Mouse (Mus musculus): ENCODE results near the gene Ldlrad1. TPM values are rescaled to one million over a fixed set of nuclear protein-coding genes. Genes with fewer than 3 reads are reported as not detected.
A peak's percentile ranks its signal among the peaks of the same experiment; 100 is the strongest.

The Ldlrad1 gene
- total RNA-seq (2021), result not detected
- long read RNA-seq, experiment 1, result 0 reads
- long read RNA-seq, experiment 2, result 0 reads

DNA sequence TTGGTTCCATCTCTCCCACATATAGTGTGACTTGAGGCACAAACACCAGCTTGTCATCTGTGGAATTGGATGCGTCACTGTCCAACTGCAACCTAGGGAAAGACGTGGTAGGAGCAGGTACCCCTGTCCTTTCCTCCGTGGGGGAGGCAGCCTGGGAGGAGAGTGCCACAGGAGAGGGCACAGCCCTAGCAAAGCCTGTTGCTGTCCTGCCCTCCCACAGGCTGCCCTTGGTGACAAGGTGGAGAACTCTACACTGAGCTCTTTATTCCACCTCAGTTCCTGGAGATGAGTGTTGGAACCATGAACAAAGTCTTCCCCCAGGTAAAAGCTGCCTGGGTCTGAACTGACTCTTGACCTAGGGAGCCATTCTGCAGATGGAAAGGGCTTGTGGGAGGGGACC, at the start of gene Ldlrad1:
Ldlrad1 (plus strand) TSS at position 301 of the 400 bp plus-strand sequence.
- intact Hi-C loops (cut with DNase I; ENCODE audit: low total_unique reads), result no loop called here

DNA sequence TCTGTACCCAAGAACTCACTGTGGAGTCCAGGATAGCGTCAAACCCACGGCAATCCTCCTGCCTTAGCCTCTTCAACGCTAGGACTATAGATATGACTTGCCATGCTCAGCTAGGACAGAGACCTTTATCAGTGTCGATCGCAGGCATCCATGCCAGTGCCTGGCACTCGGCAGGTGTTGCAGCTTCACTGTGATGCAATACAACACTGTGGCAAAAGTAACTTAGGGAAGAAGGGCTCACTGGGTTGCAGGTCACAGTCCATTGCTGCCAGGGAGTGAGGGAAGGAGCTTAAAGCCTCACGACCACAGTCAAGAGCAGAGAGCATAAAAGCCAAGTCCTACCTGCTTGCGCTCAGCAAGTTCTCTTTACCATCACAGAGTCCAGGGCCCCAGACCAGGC, 48.8 kb upstream of the Ldlrad1 start:
- DNase-seq, result no peak
- intact Hi-C loops (cut with DNase I; ENCODE audit: low total_unique reads), result loop anchor here (5.0 to 10.0 kb wide), 3 partner anchors 245 to 415 kb away; partner anchors contain the start of gene Ssbp3

More for the DNA sequence above, at the start of gene Ldlrad1:
- no peak for DNase-seq

DNA sequence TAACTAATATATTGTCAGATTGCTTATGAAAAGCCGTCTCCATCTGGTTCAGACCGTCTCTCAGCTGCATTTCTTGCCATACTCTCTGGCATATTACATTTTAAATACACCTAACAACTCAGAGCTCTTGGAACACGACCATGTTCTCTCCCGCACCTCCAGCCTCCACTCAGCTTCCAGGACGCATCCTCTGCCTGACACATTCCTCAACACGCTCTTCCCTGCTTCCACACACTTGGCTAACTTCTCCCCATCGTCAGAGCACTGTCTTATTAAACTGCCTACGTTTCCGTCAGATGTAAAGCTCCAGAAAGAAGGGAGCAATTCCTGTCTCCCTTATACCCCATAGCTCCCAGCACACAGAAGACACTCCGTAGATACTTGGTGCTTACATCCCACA, 45.6 kb upstream of the Ldlrad1 start:
- DNase-seq, result no peak
- intact Hi-C loops (cut with DNase I; ENCODE audit: low total_unique reads), result loop anchor here (5.0 to 10.0 kb wide), 3 partner anchors 249 to 419 kb away; partner anchors contain the start of gene Ssbp3

DNA sequence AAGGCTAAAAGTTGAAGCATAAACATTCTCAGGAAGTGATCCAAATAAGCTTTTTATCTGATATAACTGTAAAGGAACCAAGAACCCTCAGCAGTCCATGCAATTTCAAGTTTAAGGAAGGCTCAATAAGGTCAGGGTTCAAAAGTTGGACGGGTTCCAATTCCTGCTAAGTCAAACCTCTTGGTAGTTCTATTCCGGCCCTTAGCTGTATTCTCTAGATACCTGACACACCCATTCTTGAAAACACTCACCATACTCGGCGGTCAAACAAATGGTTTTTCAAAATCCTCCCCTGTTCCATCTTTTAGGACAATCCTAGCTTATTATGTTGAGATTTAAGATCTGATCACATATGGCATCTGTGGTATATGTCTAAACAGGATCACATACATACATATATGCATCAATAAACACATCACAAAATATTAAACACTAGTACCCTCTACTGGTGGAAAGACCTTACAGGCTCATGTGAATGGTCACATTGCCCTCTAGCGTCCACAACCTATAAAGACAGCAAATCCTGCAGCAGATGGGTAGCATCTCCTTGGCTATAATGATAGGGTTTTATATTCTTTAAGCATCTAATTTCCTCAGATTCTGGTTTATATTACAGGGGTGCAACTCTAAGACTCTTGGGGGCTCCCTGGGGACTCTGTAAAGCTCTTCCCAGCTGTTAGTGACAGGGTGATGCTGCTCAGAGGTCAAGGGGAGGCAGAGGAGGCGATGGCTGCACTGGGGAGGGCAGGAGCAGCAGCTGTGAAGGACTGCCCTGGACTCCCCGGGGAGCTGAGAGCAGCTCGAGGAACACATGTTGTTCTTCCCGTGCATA, 45.0 kb upstream of the Ldlrad1 start:
- DNase-seq, result peak; percentile 38
- intact Hi-C loops (cut with DNase I; ENCODE audit: low total_unique reads), result loop anchor here (5.0 to 10.0 kb wide), 3 partner anchors 249 to 419 kb away; partner anchors contain the start of gene Ssbp3

DNA sequence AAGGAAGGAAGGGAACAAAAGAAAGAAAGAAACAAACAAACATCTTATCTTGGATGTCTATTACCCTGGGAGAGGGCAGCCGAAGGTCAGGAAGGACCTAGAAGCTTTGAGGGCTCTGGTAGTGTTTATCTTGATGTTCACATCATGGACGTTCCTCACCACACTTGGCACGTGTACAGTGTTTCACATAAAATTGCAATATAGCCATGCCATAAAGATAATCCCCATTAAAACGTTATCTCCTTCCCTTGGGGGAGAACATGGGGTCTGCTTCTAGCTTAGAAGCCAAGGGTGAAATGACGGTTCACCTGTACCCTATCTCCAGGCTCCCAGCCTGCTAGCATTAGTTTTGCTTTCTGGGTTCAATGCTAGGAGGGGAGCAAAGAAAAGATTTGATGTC, 42.3 kb upstream of the Ldlrad1 start:
- intact Hi-C loops (cut with DNase I; ENCODE audit: low total_unique reads), result loop anchor here (10.0 kb wide), 2 partner anchors 252 to 422 kb away; partner anchors contain the start of gene Ssbp3

DNA sequence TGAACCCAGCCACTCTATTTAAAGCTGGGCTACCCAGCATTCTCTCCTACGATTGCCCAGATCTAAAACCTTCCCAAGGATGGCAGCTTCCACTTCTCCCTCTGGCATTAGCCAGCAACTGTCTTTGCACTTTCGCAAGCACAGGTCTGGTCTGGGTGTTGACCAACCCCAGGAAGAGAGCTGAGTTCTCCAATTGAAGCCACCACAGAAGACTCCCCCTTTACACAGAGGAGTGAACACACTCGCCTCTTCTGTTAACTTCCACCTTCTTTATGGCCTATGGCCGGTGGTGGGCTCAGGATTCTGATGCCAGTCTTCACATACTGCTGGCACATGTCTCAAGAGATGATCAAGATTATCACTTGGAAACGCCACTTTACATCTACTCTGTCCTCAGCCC, 41.2 kb upstream of the Ldlrad1 start:
- DNase-seq, result no peak
- intact Hi-C loops (cut with DNase I; ENCODE audit: low total_unique reads), result loop anchor here (10.0 kb wide), 2 partner anchors 253 to 423 kb away; partner anchors contain the start of gene Ssbp3

More for the DNA sequence above, 42.3 kb upstream of the Ldlrad1 start:
- no peak for DNase-seq

DNA sequence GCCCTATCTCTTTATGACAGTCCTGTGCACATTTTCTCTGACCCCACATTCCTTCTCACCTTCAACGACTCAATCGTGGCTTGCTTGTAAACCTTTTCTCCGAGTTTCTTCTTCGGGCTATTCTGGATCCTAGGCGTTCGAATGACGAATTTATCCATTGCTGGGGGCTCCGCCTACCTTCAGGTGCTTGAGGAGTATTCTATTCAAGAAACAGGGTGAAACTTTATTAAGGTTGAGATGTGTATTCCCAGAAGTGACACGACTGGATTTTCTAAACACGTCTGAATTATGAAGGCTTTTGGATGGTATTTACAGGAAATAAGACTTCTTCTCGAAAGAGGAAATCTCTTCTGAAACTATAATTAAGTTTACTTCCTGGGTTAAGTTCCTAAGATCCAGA, 31.5 kb upstream of the Ldlrad1 start:
- no peak for DNase-seq
- intact Hi-C loops (cut with DNase I; ENCODE audit: low total_unique reads), result no loop called here

DNA sequence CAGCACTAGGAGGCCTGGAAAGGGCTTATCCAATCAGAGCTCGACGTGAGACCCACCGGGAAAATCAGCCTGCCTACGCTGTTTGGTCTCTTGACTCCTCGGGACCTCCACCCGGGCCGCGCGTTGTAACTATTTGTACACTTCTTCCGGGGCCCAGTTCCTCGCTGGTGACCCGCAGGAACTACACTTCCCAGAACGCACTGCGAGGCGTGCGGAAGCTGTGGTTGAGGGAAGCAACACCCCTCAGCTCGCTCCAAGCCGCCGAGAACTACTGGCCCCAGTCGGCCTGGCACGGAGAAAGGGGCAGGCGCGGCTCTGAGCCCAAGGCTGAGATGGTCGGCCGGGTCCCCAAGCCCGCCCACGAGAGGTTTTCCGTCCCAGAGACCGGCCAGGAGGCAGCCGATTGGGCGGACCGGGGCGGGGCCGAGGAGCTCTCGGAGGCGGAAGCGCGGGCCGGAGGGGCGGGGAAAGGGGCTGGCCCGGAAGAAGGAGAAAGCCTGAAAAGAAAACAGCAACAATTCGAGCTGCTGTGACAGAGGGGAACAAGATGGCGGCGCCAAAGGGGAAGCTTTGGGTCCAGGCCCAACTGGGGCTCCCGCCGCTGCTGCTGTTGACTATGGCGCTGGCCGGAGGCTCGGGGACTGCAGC, 30.7 kb upstream of the Ldlrad1 start, which contains the start of gene Tmem59:
Tmem59 (plus strand) TSS at position 218 of the 648 bp plus-strand sequence.
- peak; percentile 99 for DNase-seq
- intact Hi-C loops (cut with DNase I; ENCODE audit: low total_unique reads), result no loop called here

DNA sequence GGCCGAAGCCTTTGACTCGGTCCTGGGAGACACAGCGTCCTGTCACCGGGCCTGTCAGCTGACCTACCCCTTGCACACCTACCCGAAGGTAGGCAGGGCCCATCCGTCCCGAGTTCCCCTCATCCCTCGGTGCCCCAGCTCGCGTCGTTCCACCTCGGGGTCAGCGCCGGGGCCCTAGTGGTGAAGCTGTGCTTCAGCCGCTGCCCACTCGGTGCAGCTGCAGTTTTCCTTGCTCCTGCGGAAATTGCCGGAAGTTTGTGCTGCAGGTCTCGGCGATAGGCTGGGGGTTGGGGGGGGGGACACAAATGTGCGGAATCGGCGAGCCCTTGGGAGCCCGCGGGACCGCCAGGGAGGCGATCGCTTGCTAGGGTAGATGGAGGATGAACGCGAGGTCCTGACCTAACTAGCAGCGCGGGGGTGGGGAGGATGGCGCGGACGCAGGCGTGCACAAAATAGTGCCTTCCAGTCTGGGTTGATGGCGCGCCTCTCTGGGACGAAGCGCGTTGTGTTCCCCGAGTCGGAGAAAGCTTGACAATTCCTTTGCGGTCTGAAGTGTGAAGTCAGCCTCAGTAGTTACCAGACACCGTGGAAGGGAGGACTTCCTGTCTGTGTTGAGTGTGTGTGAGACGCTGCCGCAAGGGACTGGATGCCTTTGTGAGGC, 30.0 kb upstream of the Ldlrad1 start, which contains the start of gene Tceanc2:
Tceanc2 (minus strand) TSS at position 287 of the 661 bp plus-strand sequence.
- intact Hi-C loops (cut with DNase I; ENCODE audit: low total_unique reads), result no loop called here
- DNase-seq, result peak; percentile 58

DNA sequence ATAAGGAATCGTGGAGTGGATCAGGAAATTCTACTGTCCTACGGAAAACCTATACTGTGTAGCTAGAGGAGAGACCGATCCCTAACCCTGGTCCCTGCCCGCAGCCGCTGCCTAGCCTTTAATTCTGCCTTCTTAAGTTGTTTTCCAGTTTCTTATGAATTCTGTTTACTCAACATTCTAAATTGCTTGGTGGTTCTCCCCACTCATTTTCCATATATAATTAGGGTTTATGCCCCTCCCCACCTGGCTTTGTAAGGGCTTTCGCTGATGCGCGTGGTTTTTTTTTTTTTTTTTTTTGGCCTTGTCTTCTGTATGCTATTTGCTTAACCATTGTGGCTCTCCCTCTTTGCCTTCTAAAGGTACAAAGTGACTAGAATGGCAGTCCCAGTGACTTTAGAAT, 29.4 kb upstream of the Ldlrad1 start:
- intact Hi-C loops (cut with DNase I; ENCODE audit: low total_unique reads), result no loop called here
- no peak for DNase-seq

DNA sequence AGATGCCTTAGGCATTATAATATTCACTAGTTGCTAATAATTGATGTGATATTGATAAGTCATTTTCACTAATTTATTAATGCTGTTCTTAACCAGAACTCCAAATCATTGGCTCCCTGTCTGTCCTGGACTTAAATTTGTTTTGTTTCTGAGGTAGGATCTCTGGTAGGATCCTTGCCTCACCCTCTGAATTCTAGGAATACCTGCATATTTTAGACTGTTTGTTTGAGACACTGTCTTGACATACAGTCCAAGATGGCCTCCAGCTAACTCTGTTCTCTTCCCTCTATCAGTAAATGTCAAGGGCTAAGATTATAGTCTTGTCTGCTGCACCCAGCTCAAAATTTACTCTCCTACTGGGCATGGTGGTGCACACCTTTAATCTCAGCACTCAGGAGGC, 28.2 kb upstream of the Ldlrad1 start:
- intact Hi-C loops (cut with DNase I; ENCODE audit: low total_unique reads), result loop anchor here (10.0 kb wide), 1 partner anchor 174 kb away; no protein-coding TSS in a partner anchor
- no peak for DNase-seq

DNA sequence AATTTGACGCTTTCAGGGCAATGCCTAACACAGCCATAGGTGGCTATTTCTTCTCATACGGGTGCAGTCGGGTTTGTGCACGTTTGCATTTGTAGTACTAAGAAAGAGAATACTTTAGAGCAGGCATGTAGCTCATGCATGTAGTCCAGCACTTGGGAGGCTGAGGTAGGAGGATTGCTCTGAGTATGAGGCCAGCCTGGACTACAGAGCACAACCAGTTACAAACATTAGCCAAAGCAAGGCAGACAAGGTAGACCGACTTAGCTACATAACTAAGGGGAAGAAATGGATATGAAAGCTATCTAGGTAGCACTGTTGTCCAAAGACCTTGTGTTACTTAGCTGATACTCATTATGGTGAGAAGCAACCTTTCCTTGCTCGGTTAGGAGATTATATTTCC, 27.1 kb upstream of the Ldlrad1 start:
- no peak for DNase-seq
- intact Hi-C loops (cut with DNase I; ENCODE audit: low total_unique reads), result loop anchor here (10.0 kb wide), 1 partner anchor 173 kb away; no protein-coding TSS in a partner anchor

DNA sequence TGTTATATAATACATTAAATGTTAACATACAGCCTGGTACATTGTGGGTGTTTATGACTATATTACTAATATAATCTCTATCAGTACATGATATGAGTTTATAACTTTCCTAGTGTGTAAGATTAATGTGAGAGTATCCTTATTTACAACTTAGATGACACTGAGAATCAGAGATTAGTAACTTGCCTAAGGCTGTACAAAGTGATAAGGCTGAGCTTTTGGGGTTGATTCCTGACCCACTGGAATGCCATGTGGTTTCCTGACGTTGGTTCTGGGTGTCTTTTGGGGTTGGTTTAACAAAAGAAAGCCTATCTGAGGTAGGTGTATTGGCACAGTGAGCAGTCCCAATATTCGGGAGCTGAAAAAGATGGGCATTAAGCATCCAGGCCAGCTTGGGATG, 26.2 kb upstream of the Ldlrad1 start:
- no peak for DNase-seq
- intact Hi-C loops (cut with DNase I; ENCODE audit: low total_unique reads), result loop anchor here (10.0 kb wide), 1 partner anchor 172 kb away; no protein-coding TSS in a partner anchor

DNA sequence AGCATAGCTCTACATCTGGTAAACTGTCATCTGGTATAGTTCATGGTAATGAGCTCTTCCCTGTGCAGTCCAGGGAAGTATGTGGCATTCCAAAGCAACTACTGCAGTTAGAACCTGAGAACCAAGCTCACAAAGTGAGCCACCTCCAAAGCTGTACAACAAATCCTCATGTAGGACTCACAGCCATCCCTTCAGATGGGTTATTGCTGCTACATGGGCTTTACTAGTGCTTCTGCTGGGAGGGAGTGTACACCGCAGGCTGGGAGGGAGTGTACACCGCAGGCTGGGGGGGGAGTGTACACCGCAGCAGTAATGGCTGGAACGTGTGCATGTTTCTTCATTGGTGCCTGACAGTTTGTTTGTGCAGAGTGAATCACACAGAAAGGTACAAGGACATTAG, 25.8 kb upstream of the Ldlrad1 start:
- intact Hi-C loops (cut with DNase I; ENCODE audit: low total_unique reads), result loop anchor here (10.0 kb wide), 1 partner anchor 172 kb away; no protein-coding TSS in a partner anchor
- DNase-seq, result no peak

DNA sequence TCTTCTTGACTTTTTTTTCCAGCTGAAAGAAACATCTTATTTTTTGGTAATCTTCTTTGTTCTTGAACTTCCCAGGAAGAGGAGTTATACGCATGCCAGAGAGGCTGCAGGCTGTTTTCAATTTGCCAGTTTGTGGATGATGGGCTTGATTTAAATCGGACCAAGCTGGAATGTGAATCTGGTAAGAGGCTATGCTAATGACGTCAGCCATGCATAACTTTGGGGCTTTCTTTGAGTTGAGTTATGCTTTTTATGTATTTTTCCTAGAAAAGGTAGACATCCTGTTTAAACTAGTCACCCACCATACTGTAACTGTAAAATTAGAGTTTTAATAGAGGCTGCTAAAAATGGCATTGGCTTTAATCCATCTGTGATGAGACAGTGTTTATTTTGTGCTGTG, 23.3 kb upstream of the Ldlrad1 start:
- intact Hi-C loops (cut with DNase I; ENCODE audit: low total_unique reads), result loop anchor here (10.0 kb wide), 1 partner anchor 169 kb away; no protein-coding TSS in a partner anchor
- no peak for DNase-seq

DNA sequence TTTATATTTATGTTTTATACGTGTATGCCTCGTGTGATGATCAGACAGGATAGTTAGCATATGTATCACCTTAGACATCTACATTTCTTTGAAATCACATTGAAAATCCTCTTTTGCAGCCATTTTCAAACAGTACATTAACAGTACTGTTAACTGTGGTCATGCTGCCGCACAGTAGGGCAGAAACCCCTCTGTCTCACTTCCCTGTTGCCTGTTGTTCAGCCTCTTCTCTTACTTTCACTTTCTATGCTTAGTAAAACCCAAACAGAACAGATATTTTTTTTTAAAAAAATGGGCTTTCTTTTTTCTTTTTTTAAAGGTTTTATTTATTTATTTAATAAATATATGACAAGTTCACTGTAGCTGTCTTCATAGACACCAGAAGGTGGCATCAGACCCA, 15.1 kb upstream of the Ldlrad1 start:
- intact Hi-C loops (cut with DNase I; ENCODE audit: low total_unique reads), result no loop called here

DNA sequence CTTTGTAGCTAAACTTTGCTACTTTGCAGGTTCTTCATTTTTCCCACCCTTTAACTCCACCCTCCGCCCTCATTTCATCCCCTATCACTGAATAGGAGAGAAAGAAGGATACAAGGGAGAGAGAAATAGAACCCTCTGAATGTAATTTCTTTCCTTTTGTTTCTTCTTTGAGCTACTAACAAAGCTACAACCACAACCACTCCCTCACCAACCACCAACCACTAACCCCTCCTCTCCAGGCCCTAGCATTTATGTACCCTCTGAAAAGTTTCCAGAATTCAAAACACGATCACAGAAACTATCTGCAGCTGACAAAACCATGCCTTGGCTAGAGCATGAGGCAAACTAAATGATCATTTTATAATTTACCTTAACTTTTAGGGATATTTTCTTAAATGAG, 12.5 kb upstream of the Ldlrad1 start:
- no peak for DNase-seq
- intact Hi-C loops (cut with DNase I; ENCODE audit: low total_unique reads), result no loop called here

More for the DNA sequence above, 15.1 kb upstream of the Ldlrad1 start:
- DNase-seq, result no peak

DNA sequence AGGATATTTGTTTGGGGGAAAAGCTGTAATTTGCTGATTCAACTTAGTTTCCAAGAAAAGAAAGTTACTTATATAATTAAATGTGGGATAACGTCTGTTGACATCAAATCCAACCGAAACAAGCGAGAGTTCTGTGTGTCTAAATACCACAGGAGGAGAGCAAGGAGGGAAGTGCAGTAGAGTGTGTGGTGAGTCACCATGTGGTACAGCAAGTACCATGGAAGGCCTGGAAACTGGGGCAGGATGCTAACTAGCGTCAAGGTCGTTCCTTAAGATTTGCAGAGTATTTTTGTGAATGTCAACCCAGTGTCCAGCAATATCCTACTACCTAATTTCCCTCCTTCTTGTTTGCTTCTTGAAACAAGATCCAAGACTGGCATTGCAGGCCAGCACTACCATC, 10.9 kb upstream of the Ldlrad1 start:
- DNase-seq, result no peak
- intact Hi-C loops (cut with DNase I; ENCODE audit: low total_unique reads), result no loop called here

DNA sequence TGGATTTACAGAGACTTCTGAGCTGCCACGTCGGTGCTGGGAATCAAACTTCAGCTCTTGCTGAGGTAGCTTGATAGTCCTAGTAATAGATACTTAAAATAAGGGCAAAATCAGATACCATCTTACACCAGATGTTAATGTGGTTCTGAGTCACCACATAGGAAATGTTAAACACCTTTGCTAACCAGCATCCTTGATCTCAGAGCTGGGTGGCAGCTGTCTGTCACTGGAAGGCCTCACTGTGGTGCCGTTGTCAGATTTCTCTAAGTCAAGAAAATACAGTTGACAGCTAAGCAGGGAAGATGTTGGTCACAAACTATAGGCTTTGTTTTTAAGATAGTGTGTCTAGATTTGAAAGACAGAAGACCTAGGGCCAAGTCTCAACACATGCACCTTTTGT, 7.2 kb upstream of the Ldlrad1 start:
- intact Hi-C loops (cut with DNase I; ENCODE audit: low total_unique reads), result no loop called here
- no peak for DNase-seq

Data from gastrocnemius, postnatal 14 days (tissue).